In genomic region chr17:83790158-83790557, GRCm38 (mm10) we compare ENCODE assay signal across 28 mouse cellular contexts. TPM values are rescaled to one million over a fixed set of nuclear protein-coding genes. Genes with fewer than 3 reads are reported as not detected.
A peak's percentile ranks its signal among the peaks of the same experiment; 100 is the strongest.
DNase-seq lines count a peak whose midpoint lies in the region; ATAC-seq and TF ChIP-seq lines count a peak whose summit lies in the region.
"Had no signal": no experiment of that assay in that cellular context is flagged by ENCODE, and none has a peak within 500 bp of the region (broad histone marks: within the 10 kb centered on the region; RNA-seq: fewer than 3 reads in every experiment).

No protein-coding gene starts in this region.

- no peak overlapping the region for H3K27ac ChIP-seq in lung, postnatal 0 days (ENCODE audit: low read length)
- peak overlapping the region; percentile 63 for H3K27ac ChIP-seq in limb, embryonic 15.5 days
- H3K27ac ChIP-seq in hindbrain, embryonic 14.5 days = no peak overlapping the region
- H3K27ac ChIP-seq: embryonic facial prominence, embryonic 12.5 days; embryonic facial prominence, embryonic 15.5 days; hindbrain, embryonic 15.5 days had no signal

- no peak overlapping the region for H3K9ac ChIP-seq in lung, postnatal 0 days (replicated peaks; ENCODE audit: low read depth)
- H3K9ac ChIP-seq in limb, embryonic 15.5 days = no peak overlapping the region
- H3K9ac ChIP-seq in hindbrain, embryonic 14.5 days = no peak overlapping the region
- H3K9ac ChIP-seq: embryonic facial prominence, embryonic 12.5 days; embryonic facial prominence, embryonic 15.5 days; forebrain, postnatal 0 days; hindbrain, embryonic 15.5 days had no signal

- H3K4me3 ChIP-seq in lung, postnatal 0 days (ENCODE audit: low read depth, low read length) = no peak overlapping the region
- no peak overlapping the region for H3K4me3 ChIP-seq in limb, embryonic 15.5 days
- no peak overlapping the region for H3K4me3 ChIP-seq in hindbrain, embryonic 14.5 days (replicated peaks; ENCODE audit: low read length)
- H3K4me3 ChIP-seq: embryonic facial prominence, embryonic 12.5 days; embryonic facial prominence, embryonic 15.5 days; hindbrain, embryonic 15.5 days had no signal

- ATAC-seq in lung, postnatal 0 days = 0 out of 2 replicates have a peak, but pooled peaks have one; percentile 14
- peak; percentile 76 for ATAC-seq in common myeloid progenitor, adult 5-6 weeks (replicated peaks; ENCODE audit: low read depth, poor library complexity, severe bottlenecking)
- no peak for ATAC-seq in limb, embryonic 15.5 days (ENCODE audit: insufficient number of reproducible peaks, low FRiP score, low TSS enrichment, low read depth)
- ATAC-seq in monocyte, adult 5-6 weeks (replicated peaks; ENCODE audit: insufficient number of reproducible peaks, low FRiP score, low TSS enrichment, poor library complexity, severe bottlenecking) = peak; percentile 68
- no peak for ATAC-seq in hindbrain, embryonic 14.5 days (ENCODE audit: low FRiP score)
- ATAC-seq: CD4-positive, CD25-positive, alpha-beta regulatory T cell, adult 4 months; forebrain, embryonic 14.5 days; forebrain, postnatal 0 days had no signal

- H3K36me3 ChIP-seq in lung, postnatal 0 days (ENCODE audit: insufficient read depth, low read length) = peaks cover 6% of the 10 kb centered on the region; the same call in 1 of the 2 replicates
- peaks cover 26% of the 10 kb centered on the region; the same call in 1 of the 2 replicates for H3K36me3 ChIP-seq in limb, embryonic 15.5 days
- H3K36me3 ChIP-seq in hindbrain, embryonic 14.5 days (replicated peaks; ENCODE audit: control insufficient read depth, insufficient read depth) = no peaks in the 10 kb centered on the region

- H3K4me2 ChIP-seq in lung, postnatal 0 days (replicated peaks; ENCODE audit: low read depth, low read length) = no peak overlapping the region
- H3K4me2 ChIP-seq in limb, embryonic 15.5 days = no peak overlapping the region
- H3K4me2 ChIP-seq in hindbrain, embryonic 14.5 days (replicated peaks) = no peak overlapping the region
- H3K4me2 ChIP-seq: embryonic facial prominence, embryonic 12.5 days; embryonic facial prominence, embryonic 15.5 days; heart, embryonic 11.5 days; hindbrain, embryonic 15.5 days had no signal

- H3K27me3 ChIP-seq in lung, postnatal 0 days (replicated peaks; ENCODE audit: insufficient read depth, low read length) = no peaks in the 10 kb centered on the region
- no peaks in the 10 kb centered on the region for H3K27me3 ChIP-seq in limb, embryonic 15.5 days
- no peaks in the 10 kb centered on the region for H3K27me3 ChIP-seq in hindbrain, embryonic 14.5 days (ENCODE audit: control insufficient read depth, insufficient read depth, low read length)
- H3K27me3 ChIP-seq: embryonic facial prominence, embryonic 12.5 days; embryonic facial prominence, embryonic 15.5 days; hindbrain, embryonic 15.5 days had no signal

- intact Hi-C loops in heart, postnatal 14 days (cut with DNase I) = no loop called here

- H3K4me1 ChIP-seq in lung, postnatal 0 days (ENCODE audit: insufficient read depth, low read depth, low read length) = no peaks in the 10 kb centered on the region
- H3K4me1 ChIP-seq in limb, embryonic 15.5 days = no peaks in the 10 kb centered on the region; the same call in 1 of the 2 replicates
- 0 out of 2 replicates have a peak, but pooled peaks cover 6% of the 10 kb centered on the region for H3K4me1 ChIP-seq in hindbrain, embryonic 14.5 days (replicated peaks; ENCODE audit: control insufficient read depth, insufficient read depth, low read length)
- H3K4me1 ChIP-seq: embryonic facial prominence, embryonic 12.5 days; embryonic facial prominence, embryonic 15.5 days had no signal

- no peak for TF ChIP-seq CTCF in lung, postnatal 0 days (IDR thresholded peaks at IDR 0.05)

- H3K9me3 ChIP-seq in lung, postnatal 0 days (ENCODE audit: low read length) = no peaks in the 10 kb centered on the region
- H3K9me3 ChIP-seq in limb, embryonic 15.5 days = no peaks in the 10 kb centered on the region
- no peaks in the 10 kb centered on the region for H3K9me3 ChIP-seq in hindbrain, embryonic 14.5 days (ENCODE audit: control insufficient read depth, low read length)
- H3K9me3 ChIP-seq: embryonic facial prominence, embryonic 12.5 days; embryonic facial prominence, embryonic 15.5 days; hindbrain, embryonic 15.5 days had no signal

- TF ChIP-seq EP300 in lung, postnatal 0 days (IDR thresholded peaks at IDR 0.05) = no peak

- WGBS in lung, postnatal 0 days = 84% methylated on average over 5 of the region's 5 CpGs
- WGBS in limb, embryonic 15.5 days = 68% methylated on average over 5 of the region's 5 CpGs
- WGBS in hindbrain, embryonic 14.5 days = 93% methylated on average over 5 of the region's 5 CpGs

- DNase-seq in lung, postnatal 0 days (ENCODE audit: low spot score) = no peak
- DNase-seq in lung, postnatal 14 days = no peak
- no peak for DNase-seq in heart, postnatal 14 days
- DNase-seq in frontal cortex, postnatal 36 days (ENCODE audit: low spot score in 2 of 2) = no peak
- DNase-seq in hindbrain, embryonic 14.5 days (ENCODE audit: low spot score) = no peak
- DNase-seq: adrenal gland, adult 8-10 months; adrenal gland, postnatal 25 days; cerebellum, adult 18-20 months; cerebellum, adult 9-10 months; cerebellum, postnatal 14 days; forebrain, postnatal 0 days; gastrocnemius, postnatal 10 days; gastrocnemius, postnatal 36 days; heart, adult 11 months; heart, postnatal 36 days had no signal

RNA-seq across cellular contexts. Expression of gene Haao, which starts 57.6 kb away (rescaled TPM):
- polyA plus RNA-seq in lung, postnatal 0 days (2015; fragmentation: Nextera tagmentation; extraction: Ambion mirVana) = 1.1 and 1.6 TPM in 2 replicates
- total RNA-seq in common myeloid progenitor, adult 5-6 weeks (2017) = 14.6 and 40.0 TPM in 2 replicates
- polyA plus RNA-seq in limb, embryonic 15.5 days (2015; fragmentation: Nextera tagmentation; extraction: Ambion mirVana) = 1.4 and 2.2 TPM in 2 replicates
- total RNA-seq in monocyte, adult 5-6 weeks (2017) = 60.0 to 68.3 TPM (median 64.2 TPM) in 3 replicates
- total RNA-seq in heart, postnatal 14 days (2021) = not detected
- not detected in 2 replicates for polyA plus RNA-seq in hindbrain, embryonic 14.5 days (2014; fragmentation: Nextera tagmentation; extraction: Ambion mirVana)
- total RNA-seq: forebrain, postnatal 0 days; gastrocnemius, postnatal 36 days had no signal
- polyA plus RNA-seq: C2C12; forebrain, embryonic 11.5 days; forebrain, postnatal 0 days; heart, embryonic 14.5 days; hindbrain, embryonic 11.5 days had no signal

Comparison
In these comparisons a context has a peak if more than half of its experiments do, and no peak if none do; other contexts are left out.
1. ATAC-seq: peak in lung, postnatal 0 days (single experiment), common myeloid progenitor, adult 5-6 weeks (single experiment) and monocyte, adult 5-6 weeks (single experiment); none in limb, embryonic 15.5 days (single experiment) and hindbrain, embryonic 14.5 days (single experiment).
2. RNA of gene Haao, which starts 57.6 kb away (total RNA-seq): 60.0 to 68.3 TPM in monocyte, adult 5-6 weeks and 14.6 to 40.0 TPM in common myeloid progenitor, adult 5-6 weeks; not detected in heart, postnatal 14 days; every median in the first group is over 10 times any median in the second.